Mouse (Mus musculus): ENCODE measurements around the gene Ggn. TPM values are rescaled to one million over a fixed set of nuclear protein-coding genes. Genes with fewer than 3 reads are reported as not detected.
"Not testable (repeated sequence)": the region's sequence is repeated elsewhere in the genome, so short reads cannot be mapped to it uniquely, and the experiment has no call there.

Gene Ggn
- total RNA-seq (2021): under 1 TPM; 0.88 to 0.95 TPM
- long read RNA-seq, experiment 1, partial matches to known transcripts: 0 of 2 reads
- long read RNA-seq, experiment 1, other reads (novel, unspliced or antisense): 1 of 2 reads
- long read RNA-seq, experiment 2, partial matches to known transcripts: 1 of 3 reads
- long read RNA-seq, experiment 2, other reads (novel, unspliced or antisense): 2 of 3 reads

DNA sequence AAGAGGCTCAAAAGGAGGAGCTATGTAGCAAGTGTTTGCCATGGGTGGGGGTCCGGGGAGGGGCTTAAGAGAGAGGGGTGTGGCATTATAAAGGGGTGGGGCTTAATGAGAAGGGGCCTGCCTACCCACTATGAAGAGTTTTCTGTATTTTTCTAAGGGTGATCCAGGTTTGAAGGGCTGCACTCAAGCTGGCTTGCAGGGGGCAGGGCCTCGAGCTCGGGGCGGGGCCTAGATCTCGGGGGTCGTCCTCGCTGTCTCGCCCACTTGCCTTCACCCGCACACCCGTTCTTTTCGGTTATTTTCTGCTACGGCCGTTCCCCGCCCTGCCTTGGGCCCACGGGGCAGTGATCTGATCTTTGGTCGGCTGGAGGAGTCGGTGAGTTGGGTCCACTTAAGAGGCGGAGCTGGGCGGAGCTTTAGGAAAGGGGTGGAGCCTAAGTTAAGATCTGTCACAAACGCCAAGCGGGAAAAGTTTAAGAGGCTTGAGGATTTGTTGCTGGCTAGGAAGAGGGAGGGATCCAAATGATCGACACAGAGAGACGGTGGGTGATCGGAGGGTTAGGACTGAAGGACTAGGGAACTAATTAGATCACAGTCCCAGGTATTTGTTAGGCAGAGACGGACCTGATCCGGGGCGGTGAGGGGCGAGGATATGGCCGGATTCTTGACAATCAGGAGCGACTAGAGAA lies at the start of gene Ggn, which contains the start of gene Spred3:
Gene Ggn (plus strand): TSS at position 145 of the 689 bp plus-strand sequence.
Gene Spred3 (minus strand): TSS at position 346 of the 689 bp plus-strand sequence.
- no peak for DNase-seq (ENCODE audit: low spot score in 2 of 2)
- Histone ChIP-seq H3K4me3 (peak within 1 kb of the TSS; percentile 86), H3K27ac (peak within 1 kb of the TSS; percentile 91)
- TF ChIP-seq CTCF (conservative IDR thresholded peaks at IDR 0.05): no peak

DNA sequence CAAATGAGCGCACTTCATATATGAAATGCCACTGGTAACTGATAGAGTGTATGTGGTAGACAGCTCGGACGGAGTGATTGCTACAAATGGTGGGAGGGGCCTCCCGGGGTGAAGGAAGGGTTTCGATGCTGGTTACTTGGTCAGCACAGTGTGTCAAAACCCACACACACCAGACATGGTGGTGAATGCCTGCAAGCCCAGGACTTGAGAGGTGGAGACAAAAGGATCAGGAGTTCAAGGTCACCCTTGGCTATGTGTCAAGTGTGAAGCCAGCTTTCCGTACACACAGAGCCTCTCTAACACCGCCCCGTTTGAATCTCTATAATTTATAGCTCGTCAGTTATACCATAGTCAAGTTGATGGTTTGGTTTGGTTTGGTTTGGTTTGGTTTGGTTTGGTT lies 47.2 kb upstream of the Ggn start:
- TF ChIP-seq CTCF (conservative IDR thresholded peaks at IDR 0.05): no peak
- no peak overlapping the region for H3K27ac ChIP-seq
- no peak overlapping the region for H3K4me3 ChIP-seq
- no peak for DNase-seq (ENCODE audit: low spot score in 2 of 2)

DNA sequence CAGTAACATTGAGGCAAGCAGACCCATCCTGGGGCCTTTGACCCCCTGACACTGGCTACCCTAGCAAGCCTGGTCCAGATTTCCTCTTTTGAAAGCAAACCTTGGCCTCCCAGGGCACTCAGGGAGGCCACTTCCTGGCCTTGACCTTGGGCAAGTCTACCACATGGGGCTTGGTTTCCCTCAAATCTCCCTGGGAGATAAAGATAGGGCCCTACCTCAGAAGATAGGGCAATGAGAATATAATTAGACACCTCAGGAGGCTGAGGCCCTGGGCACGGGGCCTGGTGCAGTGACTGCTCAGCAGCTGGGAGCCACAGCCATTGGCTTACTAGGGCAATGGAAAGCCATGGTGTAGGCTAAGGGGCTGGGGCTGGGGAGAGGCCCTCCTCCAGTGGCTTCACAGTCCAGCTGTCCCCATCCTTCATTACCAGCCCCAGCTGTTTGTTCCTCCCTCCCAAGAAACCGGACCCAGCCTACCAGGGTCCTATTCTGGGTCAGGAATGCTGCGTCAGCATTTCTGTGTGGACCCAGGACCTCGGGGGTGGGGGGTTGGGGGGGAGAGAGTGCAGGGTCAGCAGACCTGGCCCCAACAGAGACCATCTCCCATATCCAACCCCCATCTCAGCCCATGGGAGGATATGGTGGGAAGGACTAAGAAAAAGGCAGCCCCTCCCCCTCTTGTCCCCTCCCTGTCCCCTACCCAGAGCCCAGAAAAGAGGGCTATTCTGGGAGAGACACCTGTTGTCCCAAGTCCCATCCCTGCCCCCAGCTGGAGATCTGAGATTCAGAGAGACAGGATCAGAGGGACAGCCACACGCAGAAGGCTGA lies 46.3 kb upstream of the Ggn start:
- Histone ChIP-seq H3K27ac (no peak overlapping the region), H3K4me3 (no peak overlapping the region)
- no peak for TF ChIP-seq CTCF (conservative IDR thresholded peaks at IDR 0.05)
- DNase-seq (ENCODE audit: low spot score in 2 of 2): no peak

DNA sequence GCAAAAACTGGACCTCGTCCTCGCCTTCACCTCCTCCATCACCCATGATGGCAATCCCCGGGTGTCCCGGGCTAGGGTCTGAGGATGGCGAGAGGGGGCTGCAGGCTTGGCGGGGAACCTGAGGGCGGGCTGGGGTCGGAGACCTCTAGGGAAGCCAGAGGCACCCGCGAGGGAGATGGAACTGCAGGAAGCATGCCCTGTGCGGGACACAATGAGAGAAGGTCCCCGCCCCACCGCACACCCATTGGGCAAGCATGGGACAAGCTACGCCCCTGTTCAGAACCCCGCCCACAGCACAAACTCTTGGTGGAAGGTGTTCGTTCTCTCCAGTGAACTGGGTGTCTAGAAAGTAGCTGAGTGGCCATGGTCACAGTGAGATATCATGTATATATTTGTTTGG lies 45.0 kb upstream of the Ggn start, which contains the start of gene Ryr1:
Gene Ryr1 (minus strand): TSS at position 210 of the 400 bp plus-strand sequence.
- TF ChIP-seq CTCF (conservative IDR thresholded peaks at IDR 0.05): no peak
- DNase-seq (ENCODE audit: low spot score in 2 of 2): no peak
- H3K4me3 ChIP-seq: no peak within 1 kb of the TSS

DNA sequence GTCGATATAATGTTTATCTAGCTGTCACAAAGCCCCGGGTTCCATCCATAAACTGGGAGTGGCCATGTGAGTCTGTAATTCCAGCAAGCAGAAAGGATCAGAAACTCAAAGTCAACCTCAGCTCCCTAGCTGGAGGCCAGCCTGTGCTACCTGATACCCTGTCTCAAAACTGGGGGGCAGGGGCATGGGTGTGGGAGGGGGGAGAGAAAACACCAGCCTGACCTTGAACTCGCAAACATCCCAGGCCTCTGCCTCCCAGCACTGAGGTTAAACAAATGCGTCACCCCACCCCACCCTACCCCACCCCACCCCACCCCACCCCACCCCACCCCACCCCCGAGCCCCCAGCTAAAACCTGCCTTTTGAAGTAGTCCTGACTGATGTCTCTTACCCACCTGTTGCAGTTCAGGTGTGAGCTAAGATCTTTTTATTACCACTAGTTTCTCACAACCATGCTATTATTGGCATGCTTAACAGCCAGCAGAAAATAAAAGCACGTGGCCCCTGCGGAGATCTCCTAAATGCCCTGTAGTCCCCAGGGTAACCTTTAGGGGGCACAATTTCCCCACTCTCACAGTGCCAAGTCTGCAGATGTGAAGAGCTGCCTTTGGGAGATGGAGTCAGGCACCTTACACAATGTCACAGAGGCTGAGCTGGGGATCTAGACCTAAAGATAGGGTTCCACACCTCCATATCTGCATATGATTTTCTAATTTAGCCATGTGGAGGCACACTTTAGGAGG lies 43.7 kb upstream of the Ggn start:
- peak in 1 of 2 experiments; percentile 53 for DNase-seq (ENCODE audit: low spot score in 2 of 2)
- Histone ChIP-seq H3K4me3 (no peak overlapping the region), H3K27ac (no peak overlapping the region)
- TF ChIP-seq CTCF (conservative IDR thresholded peaks at IDR 0.05): peak; percentile 81

More for the DNA sequence above, 45.0 kb upstream of the Ggn start, which contains the start of gene Ryr1:
- no peak within 1 kb of the TSS for H3K27ac ChIP-seq

DNA sequence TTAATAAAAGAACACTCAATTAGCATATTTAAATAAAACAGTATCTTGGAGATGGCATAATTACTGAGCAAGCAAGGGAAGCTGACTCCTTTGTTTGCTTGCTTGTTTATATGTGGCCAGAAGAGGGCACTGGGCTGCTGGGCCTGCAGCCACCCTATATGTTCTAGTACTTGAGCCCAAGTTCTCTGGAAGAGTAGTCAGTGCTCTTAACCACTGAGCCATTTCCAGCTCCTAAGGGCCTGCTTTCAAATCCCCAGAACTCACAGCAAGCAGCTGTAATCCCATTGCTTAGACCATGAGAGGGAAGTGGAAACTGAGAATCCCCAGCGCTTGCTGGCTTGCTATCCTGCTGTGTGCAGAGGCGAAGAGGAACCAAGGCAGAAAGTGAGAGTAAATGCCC lies 41.3 kb upstream of the Ggn start:
- peak; percentile 71 for TF ChIP-seq CTCF (conservative IDR thresholded peaks at IDR 0.05)
- H3K4me3 ChIP-seq: no peak overlapping the region
- H3K27ac ChIP-seq: no peak overlapping the region
- no peak for DNase-seq (ENCODE audit: low spot score in 2 of 2)

DNA sequence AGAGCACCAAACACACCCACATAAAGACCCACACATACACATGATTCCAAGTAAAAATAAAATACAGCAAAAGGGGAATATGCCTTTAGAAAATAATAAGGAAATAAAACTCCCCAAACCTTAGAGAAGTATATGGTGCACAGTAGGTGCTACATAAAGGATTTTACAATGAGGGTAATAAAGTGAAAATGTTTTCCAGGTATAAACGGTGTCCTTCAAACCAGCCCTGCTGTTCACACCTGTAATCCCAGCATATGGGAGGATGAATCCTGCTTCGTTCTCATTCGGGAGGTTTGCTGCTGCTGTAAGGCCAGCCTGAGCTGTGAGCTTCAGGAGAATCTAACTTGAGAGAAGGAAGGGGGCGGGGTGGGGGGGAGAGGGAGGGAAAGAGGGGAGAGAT lies 35.8 kb upstream of the Ggn start:
- H3K4me3 ChIP-seq: no peak overlapping the region
- no peak for DNase-seq (ENCODE audit: low spot score in 2 of 2)
- no peak overlapping the region for H3K27ac ChIP-seq

DNA sequence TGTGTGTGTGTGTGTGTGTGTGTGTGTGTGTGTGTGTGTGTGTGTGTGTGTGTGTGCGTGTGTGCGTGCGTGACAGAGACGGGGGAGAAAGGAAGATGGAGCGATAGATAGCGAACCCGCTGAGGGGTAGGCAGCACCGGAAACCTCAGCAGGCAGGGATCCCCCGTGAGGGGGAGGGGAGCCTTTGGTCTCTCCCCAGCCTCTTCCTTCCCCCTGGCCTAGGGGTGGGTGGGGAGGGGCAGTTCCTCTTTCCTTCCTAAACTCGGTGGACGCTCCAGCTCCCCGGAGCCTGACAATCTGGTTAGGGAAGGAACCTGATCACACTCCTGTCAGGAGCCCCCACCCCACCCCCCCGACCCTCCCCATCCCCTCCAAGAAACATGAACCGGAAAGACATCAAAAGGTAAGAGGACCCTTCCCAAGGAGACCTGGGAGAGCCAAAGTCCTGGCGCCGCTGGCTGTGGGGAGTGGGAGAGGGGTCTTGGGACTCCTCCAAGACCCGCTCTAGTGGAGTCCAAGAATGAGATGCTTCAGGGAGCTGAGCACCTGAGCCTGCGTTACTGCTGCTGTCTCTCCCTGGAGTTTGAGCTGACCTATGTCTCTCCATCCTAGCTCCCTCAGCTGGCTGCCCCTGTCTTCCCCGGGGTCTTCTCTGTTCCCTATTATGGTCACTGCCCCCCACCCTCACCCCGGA lies 35.2 kb upstream of the Ggn start, which contains the start of gene Rasgrp4:
Gene Rasgrp4 (plus strand): TSS at position 159 of the 694 bp plus-strand sequence.
- no peak for DNase-seq (ENCODE audit: low spot score in 2 of 2)
- Histone ChIP-seq H3K4me3 (no peak within 1 kb of the TSS; the same call in 1 of the 2 replicates), H3K27ac (no peak within 1 kb of the TSS)
- no peak for TF ChIP-seq CTCF (conservative IDR thresholded peaks at IDR 0.05)

More for the DNA sequence above, 35.8 kb upstream of the Ggn start:
- no peak for TF ChIP-seq CTCF (conservative IDR thresholded peaks at IDR 0.05)

DNA sequence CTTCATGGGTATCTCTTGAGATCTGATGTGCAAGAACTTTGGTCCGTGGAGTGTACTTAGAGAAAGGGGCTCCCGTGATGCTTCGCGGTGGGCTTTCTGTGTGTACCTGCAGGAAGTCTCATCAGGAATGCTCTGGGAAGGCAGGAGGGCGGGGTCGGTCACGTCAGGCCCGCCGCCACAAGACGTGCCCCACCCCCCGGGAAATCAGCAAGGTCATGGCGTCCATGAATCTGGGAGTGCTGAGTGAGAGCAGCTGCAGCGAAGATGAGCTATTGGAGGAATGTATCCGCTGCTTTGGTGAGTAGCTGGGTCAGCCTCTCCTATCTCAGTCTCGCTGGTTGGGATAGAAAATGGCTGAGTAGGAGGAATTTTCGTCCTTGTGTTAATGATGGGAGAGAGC lies 32.6 kb upstream of the Ggn start:
- no peak for DNase-seq (ENCODE audit: low spot score in 2 of 2)
- Histone ChIP-seq H3K4me3 (no peak overlapping the region), H3K27ac (no peak overlapping the region)
- no peak for TF ChIP-seq CTCF (conservative IDR thresholded peaks at IDR 0.05)

DNA sequence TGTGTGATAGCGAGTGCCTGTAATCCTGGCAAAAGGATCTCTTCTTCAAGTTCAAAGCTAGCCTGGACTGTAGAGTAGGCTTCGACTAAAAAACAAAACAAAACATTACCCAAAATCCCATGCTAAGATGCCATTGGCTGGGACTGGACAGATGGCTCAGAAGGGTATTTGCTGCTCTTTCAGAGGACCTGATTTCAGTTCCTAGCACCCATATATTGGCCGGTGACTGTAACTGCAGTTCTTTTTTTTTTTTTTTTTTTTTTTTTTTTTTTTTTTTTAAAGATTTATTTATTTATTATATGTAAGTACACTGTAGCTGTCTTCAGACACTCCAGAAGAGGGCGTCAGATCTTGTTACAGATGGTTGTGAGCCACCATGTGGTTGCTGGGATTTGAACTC lies 30.8 kb upstream of the Ggn start:
- DNase-seq (ENCODE audit: low spot score in 2 of 2); H3K27ac ChIP-seq; H3K4me3 ChIP-seq: not testable (repeated sequence)

DNA sequence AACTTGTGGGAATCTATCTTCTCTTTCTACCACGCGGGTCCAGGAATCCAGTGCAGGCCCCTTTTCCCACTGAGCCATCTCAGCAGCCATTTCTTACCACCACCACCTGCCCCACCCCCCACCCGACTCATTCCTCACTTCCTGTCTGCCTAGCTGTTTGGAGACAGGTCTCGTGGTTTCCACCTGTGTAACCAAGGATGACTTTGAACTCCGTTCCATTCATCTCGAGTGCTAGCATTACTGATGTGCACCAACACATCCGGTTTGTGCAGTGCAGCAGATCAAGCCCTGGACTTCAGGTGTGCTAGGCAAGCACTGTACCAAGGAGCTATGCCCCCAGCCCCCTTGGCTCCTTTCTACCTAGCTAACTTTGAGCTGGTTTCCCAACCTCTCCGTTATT lies 28.6 kb upstream of the Ggn start:
- no peak for DNase-seq (ENCODE audit: low spot score in 2 of 2)
- no peak overlapping the region for H3K27ac ChIP-seq
- H3K4me3 ChIP-seq: no peak overlapping the region
- TF ChIP-seq CTCF (conservative IDR thresholded peaks at IDR 0.05): no peak

DNA sequence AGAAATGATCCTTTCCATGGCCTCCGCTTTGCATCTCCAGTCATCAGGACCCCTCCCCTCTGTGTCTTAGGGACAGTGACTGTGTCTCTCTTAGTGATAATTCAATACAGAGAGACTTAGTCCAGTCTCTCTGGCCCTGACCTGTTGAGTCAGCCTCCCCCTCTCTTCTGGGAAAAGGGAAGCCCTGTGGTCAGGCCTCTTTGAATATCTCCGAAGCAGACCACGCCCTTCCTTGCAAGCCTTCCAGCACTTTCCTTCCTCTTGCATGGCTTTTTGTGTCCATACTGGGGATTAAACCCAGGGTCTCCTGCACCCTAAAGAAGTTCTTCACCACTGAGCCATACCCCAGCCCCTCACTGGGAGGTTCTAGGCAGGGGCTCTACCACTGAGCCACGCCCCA lies 26.0 kb upstream of the Ggn start:
- no peak overlapping the region for H3K27ac ChIP-seq
- TF ChIP-seq CTCF (conservative IDR thresholded peaks at IDR 0.05): no peak

More for the DNA sequence above, 26.0 kb upstream of the Ggn start:
- DNase-seq (ENCODE audit: low spot score in 2 of 2): no peak
- H3K4me3 ChIP-seq: no peak overlapping the region
